Mouse (Mus musculus): ENCODE measurements around the gene Cd3d.
"Not testable (repeated sequence)": the region's sequence is repeated elsewhere in the genome, so short reads cannot be mapped to it uniquely, and the experiment has no call there.

Gene Cd3d

DNA sequence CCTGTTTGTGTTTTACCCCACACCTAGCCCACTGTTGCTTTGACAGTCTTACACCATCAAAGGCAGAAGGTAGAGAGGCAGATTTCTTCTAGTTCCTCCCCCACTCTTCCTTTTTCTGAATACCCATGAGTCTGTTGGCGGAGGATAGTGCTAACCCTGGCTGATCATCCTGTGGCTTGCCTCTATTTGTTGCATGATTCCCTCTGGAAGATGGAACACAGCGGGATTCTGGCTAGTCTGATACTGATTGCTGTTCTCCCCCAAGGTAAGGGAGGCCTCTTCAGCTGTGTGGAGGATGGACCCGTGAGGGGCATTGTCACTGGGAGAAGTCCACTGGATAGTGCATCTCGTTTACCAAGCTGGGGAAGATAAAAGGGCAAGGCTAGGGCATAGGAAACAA lies at the start of gene Cd3d:
TSS of gene Cd3d (plus strand) at position 111 of the 400 bp plus-strand sequence.
- no peak for DNase-seq (ENCODE audit: low read depth)

DNA sequence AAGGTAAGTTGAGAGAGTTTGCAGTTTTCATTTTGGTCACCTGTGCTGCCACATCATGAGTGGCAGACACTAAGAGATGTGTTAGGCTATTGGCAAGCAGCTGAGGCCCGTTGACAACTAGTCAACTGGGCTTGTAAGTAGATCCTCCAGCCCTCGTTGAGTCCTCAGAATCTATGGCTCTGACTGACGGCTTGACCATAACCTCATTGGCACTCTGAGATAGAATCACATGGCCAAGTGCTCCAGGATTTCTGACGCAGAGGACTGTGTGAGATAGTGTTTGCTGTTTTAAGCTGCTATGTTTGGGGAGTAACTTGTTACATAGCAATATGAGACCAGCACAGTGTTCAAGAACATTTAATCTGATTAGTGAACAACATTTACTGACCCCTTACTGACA lies 39.8 kb upstream of the Cd3d start:
- no peak for DNase-seq (ENCODE audit: low read depth)

DNA sequence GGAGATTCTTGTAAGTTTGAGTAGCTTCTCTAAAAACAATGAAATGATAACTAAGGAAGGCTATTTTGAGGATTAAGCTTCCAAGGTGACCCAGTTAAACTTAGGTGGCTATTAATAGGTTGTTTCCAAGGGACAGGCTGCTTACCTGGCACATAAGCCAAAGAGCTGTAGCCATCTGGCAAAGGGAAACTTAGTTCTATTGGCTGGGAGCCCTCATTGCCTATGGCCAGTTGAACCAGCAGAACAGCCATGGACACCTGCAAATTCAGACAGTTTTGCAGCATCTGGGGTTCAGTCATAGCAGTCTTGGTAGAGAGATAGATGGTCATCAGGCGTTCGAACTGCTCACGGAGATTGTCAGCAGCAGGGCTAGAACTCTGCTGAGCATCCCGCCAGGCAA lies 39.2 kb upstream of the Cd3d start:
- DNase-seq (ENCODE audit: low read depth), result no peak

DNA sequence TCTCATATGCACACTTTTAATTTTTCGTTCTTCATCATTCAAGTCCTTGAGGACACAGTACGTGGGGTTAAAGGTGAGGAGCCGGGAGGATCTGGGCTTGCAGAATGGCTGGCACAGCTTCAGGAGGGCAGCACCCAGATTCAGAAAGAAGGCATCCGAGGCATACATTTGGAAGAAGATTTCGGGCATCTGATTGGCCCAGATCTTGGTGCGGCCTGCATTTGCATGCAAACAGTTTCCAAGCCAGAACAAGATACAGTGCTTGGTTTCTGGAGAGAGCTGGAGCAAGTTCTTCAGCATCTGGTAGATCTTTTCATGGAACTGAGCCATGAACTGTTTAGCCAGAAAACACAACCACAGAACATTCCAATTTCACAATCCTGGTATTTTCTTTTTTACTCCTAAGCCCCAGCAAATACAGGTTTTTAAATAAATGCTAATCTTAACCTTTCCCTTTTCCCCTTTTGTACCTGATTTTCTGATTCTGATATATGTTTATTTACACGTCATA lies 35.3 kb upstream of the Cd3d start:
- no peak for DNase-seq (ENCODE audit: low read depth)

DNA sequence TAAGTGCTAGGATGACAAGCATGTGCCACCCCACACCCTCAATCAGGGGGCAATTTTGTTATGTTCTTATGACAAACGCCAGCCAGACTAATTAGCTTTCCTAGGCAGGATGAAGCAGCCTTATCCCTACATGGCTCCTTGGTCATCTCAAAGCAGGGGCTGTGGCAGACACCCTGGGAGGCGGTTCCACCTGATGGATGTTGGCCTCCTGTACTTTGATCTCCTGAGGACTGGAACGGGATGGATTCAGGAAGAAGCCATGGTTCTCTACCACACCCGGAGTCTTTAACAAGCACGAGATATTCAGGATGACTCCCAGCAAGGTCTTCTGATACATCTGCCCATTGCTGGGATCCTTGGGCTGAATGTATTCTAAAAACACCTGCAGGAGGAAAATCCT lies 33.8 kb upstream of the Cd3d start:
- no peak for DNase-seq (ENCODE audit: low read depth)

DNA sequence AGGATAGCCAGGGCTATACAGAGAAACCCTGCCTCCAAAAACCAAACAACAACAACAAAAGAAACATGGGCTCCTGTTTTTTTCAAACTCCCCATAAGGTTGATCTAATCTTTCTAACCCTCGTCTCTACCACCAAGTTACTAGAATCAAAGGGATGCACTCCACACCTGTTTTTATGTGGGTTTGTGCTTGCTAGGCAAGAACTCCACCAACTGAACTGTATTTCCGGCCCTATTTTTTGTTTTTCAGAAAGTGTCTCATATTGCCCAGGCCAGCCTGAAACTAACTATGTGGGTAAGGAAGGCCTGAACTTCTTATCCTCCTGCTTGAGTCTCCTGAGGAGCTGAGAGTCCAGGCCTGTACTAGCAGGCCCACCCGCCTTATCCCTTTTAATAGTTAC lies 27.2 kb upstream of the Cd3d start:
- no peak for DNase-seq (ENCODE audit: low read depth)

GRCm38 (mm10) chr9:44965126-44965832 lies 16.3 kb upstream of the Cd3d start, which contains the start of gene Ube4a:
TSS of gene Ube4a (minus strand) at chr9:44965600.
- peak; percentile 99 for DNase-seq (ENCODE audit: low read depth)

GRCm38 (mm10) chr9:44965833-44966466 lies 15.6 kb upstream of the Cd3d start:
- DNase-seq (ENCODE audit: low read depth), result no peak

DNA sequence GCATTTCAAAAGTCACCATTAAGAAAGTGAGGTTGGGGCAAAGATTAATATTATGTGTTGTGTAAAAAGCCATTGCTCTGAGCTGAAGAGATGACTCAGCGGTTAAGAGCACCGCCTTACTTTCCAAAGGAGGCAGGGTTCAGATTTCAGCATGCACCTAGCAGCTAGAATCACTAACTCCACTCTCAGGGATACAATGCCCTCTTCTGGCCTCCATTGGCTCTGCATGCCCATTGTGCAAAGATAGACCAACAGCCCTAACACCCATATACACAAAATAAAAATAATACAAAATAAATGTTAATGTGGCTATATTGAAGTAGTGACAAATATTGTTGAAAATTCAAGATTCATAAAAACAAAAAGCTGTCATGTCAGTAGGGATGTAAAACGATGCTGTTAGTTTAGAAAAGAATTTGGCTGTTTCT lies 14.8 kb upstream of the Cd3d start:
- peak; percentile 87 for DNase-seq (ENCODE audit: low read depth)

GRCm38 (mm10) chr9:44967763-44968162 lies 13.8 kb upstream of the Cd3d start:
- DNase-seq (ENCODE audit: low read depth), result not testable (repeated sequence)

GRCm38 (mm10) chr9:44969450-44969849 lies 12.1 kb upstream of the Cd3d start:
- DNase-seq (ENCODE audit: low read depth), result no peak

GRCm38 (mm10) chr9:44977813-44978212 lies 3.8 kb upstream of the Cd3d start:
- no peak for DNase-seq (ENCODE audit: low read depth)

DNA sequence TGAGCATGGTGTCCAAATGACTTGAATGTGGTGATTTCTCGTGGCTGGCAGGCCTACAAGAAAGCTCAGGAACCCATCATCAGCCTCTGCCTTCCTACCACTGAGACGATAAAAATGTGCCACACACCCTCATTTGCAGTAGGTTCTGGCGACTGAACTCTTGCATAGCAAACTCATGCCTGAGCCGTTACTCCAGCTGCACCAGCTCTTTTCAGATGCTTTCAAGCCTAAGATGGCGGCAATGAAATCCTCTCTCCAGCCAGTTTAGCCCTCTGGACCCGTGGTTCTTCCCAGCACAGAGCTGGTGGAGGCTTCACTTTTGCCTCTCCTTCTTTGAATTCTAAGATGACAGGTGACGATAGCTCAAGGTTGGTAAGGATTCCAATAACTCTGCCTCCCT lies 1.8 kb upstream of the Cd3d start:
- DNase-seq (ENCODE audit: low read depth), result no peak

GRCm38 (mm10) chr9:44980242-44980641 lies 1.3 kb upstream of the Cd3d start, which contains the start of gene Cd3g:
TSS of gene Cd3g (minus strand) at chr9:44980431.
- DNase-seq (ENCODE audit: low read depth), result peak; percentile 49

DNA sequence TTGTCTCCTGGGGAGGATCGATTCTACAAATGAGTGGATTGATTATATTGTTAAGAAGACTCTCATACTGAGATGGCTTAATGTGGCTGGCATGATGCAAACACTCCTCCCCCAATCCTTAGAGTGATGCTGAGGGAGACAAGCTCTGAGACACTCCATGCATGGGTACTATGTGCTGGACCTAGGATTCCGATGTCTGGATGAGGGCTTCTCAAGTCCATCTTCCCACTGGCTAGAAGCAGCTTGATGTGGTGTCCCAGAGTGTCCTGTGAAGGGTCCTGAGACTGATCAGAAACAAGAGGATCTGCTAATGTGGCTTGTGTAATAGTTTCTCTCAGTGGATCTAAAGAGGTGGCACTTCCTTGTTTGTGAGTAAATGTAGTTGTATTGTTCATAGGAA lies 482 bp upstream of the Cd3d start:
- DNase-seq (ENCODE audit: low read depth), result no peak

DNA sequence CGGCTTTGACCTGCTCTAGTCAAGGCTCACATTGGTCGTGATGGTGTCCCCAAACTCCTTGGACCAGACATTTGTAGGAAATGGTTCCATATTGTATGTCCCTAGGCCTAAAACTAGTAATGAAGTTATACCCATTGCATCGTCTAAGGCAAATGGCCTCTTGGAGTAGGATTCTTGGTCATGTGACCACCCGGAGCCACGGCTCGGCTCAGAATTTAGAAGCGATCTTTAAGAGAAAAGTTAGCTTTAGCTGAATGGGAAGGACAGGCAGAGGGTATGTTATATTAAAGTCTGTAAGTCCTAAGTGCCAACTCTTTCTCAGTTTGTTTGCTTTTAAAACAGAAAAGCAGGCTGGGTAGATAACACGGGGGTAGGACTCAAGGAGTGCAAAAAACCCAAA lies 495 bp downstream of the Cd3d start:
- no peak for DNase-seq (ENCODE audit: low read depth)

DNA sequence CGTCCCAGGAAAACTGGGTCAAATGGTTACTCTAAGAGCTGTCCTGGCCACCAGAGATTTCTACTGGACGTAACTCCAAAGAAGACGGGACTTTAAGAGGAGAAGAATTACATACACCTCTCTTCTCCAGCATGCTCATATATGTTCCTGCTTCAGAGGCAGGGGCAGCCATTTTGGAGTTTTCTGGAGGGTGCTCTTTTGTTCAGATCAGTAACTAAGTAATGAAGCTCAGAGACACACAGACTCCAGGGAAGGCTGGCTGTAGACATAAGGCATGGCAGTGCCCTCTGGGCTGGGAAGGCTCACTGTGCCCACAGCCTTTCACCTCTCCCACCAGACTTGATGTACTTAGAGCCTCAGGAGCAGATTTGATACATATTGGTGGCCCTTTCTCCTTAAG lies 945 bp downstream of the Cd3d start:
- DNase-seq (ENCODE audit: low read depth), result no peak

DNA sequence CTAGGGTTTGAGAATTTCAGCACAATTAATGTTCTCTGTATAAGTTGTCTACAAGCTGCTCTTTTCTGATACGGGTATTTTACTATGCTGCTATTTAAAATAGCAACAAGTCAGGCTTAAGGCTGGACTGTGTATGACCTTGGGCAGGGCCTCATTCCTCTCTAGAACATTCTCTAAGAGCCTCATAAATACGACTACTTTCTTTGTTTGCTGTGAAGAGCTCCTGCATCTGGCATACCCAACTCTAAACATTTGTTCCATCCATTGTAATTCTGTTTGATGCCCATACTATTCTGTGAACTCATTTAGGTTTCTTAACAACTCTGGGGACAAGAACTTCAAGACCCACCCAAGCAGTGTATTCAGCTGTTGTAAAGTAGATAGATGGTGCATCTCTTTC lies 1.4 kb downstream of the Cd3d start:
- DNase-seq (ENCODE audit: low read depth), result no peak

DNA sequence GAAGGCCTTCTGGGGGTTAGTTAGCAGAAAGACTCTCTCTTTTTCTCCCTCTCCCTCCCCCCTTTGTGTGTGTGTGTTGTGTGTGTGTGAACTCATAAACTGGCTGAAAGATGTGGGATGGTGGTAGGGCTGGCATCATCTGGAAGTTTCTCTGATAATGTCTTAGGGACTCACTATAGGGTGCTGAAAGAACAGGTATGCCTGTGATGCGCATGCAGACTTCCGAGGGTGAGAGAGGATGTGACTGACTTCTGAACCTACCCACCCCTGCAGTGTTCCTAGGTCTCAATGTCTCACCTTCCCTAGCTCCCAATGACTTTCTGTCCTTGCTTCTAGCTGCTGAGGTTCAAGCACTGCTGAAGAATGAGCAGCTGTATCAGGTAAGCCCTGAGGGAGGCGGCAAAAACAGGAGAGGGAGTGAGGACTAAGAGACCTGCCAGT lies 4.2 kb downstream of the Cd3d start:
- no peak for DNase-seq (ENCODE audit: low read depth)

DNA sequence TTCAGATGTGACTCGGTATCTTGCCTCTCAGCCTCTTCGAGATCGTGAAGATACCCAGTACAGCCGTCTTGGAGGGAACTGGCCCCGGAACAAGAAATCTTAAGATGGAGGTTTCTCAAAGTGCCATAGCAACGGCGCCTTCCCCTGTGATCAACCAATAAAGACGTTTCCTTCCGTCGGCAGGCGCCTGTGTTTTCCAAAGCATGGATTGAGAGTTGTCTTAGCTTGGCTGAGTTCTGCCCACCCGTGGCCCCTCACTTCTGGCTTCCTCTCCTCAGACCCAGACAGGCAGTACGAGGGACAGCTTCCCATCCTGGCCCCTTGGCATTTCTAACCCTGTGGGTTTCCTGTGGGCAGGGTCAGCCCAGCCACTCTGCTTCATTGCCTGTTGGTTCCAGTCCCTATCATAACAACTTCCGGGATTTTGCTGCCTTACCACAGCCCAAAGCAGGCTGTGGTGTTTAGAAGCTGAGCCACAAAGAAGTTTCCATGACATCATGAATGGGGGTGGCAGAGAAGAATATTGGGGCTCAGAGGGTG lies 4.7 kb downstream of the Cd3d start:
- no peak for DNase-seq (ENCODE audit: low read depth)

DNA sequence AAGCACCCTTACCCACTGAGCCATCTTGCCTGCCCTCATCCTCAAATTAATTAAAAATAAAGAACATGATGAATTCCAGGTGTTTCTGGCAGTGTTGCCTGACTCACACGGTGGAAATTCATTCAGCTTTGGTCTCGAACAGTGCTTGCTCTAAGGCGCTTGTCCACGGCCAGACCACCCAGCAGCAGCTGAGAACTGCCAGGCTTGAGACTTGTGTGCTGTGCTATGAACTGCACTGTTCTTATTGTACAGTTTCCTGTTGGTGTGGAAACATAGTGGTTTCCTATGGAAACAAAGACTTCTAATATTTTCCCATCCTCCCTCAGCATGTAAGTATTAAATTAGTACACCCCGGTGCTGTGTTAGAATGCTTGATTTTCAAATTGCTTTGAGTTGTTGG lies 5.4 kb downstream of the Cd3d start:
- DNase-seq (ENCODE audit: low read depth), result no peak

GRCm38 (mm10) chr9:44991821-44992220 lies 10.2 kb downstream of the Cd3d start:
- DNase-seq (ENCODE audit: low read depth), result no peak

GRCm38 (mm10) chr9:44992271-44992670 lies 10.7 kb downstream of the Cd3d start:
- no peak for DNase-seq (ENCODE audit: low read depth)

Measured in c-Kit-positive CD71-positive TER-119-negative erythroid progenitor cells, embryonic 14.5 days (primary cell).